Mouse (Mus musculus): ENCODE data around the gene Nkg7.
"Not testable (repeated sequence)": the region's sequence is repeated elsewhere in the genome, so short reads cannot be mapped to it uniquely, and the experiment has no call there.

Gene Nkg7

GRCm38 (mm10) chr7:43436341-43437255 lies at the start of gene Nkg7:
Gene Nkg7, plus strand, starts transcription at chr7:43437073.
- no peak for DNase-seq

DNA sequence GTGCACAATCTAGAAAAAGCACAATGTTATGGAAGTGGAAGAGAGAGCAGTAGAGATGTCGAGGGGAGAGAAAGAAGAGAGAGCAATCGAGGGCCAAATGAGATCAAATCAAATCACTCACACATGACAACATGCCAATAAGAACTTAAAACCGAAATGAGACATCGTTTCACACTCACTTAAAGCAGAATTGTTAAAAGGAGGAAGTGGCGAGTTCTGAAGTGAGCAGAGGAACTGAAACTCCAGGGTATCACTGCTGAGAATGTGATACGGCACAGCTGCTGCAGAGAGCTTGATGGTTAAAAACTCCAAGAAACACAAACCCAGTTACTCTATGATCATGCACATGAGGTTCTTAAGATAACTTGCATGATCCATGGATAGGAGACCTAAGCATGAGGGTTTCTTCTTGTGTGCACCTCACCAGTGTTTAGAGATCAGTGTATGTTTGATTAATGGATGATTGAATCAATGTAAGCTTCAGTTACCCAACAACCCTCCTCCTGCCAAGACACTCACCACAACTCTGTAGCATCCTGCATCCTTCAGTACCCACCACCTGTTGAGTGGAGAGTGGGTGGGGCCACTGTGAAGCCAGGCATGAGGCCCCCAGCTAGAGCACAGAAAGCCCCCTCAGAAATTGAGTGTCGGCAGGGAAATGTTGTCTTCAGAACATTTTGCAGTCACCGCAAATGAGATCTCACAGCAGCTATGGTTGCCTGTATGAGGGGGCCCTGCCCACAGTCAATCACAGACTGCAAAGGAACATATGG lies 44.3 kb upstream of the Nkg7 start:
- DNase-seq: no peak

DNA sequence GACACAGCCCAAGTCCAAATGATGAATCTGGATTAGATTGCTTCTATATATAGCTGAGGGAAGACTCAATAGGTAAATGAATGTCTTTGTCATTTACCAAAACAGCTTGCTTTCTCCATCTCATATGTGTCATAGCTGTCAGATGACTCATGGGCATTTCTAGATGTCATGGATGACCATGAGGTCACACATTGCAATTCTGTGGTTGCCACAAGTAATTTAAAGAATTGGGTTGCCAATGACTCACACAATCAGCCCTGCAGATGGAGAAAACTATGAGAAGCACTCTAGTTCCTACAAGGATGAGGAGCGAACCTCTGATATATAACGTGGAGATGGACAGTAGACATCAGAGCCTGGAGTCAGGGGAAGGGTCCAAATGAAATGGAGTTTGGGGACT lies 37.4 kb upstream of the Nkg7 start:
- DNase-seq: no peak

DNA sequence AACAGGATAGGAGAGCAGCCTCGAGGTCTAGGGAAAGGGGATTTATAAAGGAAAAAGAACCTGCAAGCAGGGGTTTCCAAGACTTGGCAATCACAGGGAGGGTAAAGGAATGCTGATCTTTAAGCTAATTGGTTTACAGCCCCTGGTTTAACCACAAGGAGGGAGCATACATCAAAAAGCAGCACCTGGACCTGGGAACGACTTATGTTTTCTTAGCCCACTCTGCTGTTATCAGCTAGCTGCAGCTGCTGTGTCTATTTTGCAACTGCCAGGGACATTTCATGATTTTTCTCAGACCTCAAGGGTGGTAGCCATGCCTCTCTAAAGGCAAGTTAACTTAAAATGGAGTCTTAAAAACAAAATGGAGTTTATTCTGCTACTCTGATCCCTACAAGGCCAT lies 34.2 kb upstream of the Nkg7 start:
- no peak for DNase-seq

GRCm38 (mm10) chr7:43407573-43407972 lies 29.3 kb upstream of the Nkg7 start:
- DNase-seq: no peak

GRCm38 (mm10) chr7:43408131-43408553 lies 28.7 kb upstream of the Nkg7 start, which contains the start of gene Siglecg:
Gene Siglecg, plus strand, starts transcription at chr7:43408204.
- DNase-seq: no peak

GRCm38 (mm10) chr7:43409084-43409483 lies 27.8 kb upstream of the Nkg7 start:
- no peak for DNase-seq

DNA sequence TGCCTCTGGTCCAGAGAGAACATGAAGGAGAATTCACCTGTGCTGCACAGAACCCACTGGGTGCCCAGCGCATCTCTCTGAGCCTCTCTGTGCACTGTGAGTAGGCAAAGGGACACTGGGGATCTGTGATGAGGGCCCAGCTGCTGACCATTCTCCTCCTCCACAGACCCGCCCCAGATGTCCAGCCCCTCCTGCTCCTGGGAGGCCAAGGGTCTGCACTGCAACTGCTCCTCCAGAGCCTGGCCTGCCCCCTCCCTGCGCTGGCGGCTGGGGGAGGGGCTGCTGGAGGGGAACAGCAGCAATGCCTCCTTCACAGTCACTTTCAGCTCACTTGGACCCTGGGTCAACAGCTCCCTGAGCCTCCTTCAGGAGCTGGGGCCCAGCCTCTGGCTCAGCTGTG lies 25.1 kb upstream of the Nkg7 start:
- not testable (repeated sequence) for DNase-seq

GRCm38 (mm10) chr7:43417298-43417697 lies 19.6 kb upstream of the Nkg7 start:
- DNase-seq: no peak

GRCm38 (mm10) chr7:43422995-43423617 lies 13.8 kb upstream of the Nkg7 start:
- peak; percentile 80 for DNase-seq

GRCm38 (mm10) chr7:43423991-43424625 lies 12.8 kb upstream of the Nkg7 start:
- no peak for DNase-seq

DNA sequence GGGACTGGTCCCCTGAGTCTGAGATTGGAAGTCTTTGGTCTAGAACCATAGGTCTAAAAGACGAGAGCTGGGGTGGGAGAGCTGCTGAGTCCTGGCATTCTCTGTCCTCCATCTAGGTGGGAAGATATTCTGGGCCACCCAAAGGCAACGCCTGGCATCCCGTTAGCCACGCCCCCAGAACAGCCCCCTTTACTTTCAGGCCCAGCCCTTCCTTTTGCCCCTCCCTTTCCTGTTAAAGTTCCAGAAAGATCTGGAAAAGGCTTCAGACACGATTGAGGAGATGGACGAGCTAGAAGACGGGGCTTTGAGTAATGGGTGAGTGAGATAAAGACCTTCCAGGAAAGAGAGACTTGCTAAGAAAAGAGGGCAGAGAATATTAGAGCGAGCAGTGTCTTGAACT lies 9.5 kb upstream of the Nkg7 start, which contains the start of gene Lim2:
Gene Lim2 (plus strand): TSS at position 265 of the 400 bp plus-strand sequence.
- no peak for DNase-seq

DNA sequence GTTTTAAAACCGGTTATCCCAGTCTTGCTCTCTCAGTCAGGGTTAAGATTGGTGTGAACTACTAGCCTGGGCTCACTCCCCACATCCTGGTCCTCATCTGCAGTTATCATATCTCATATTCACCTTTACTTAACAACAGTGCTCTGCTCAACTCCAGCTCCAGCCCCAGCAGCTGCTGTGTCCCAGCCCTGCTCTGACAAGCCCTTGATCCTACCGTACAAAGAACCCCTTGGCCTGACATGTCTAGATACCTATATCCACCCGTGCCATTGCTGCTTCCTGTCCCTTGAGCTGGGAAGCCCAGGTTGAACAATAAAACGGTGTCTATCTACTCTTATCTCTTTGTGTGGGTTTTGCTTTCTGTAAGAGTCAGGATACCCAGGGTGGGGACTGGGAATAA lies 7.4 kb upstream of the Nkg7 start:
- DNase-seq: no peak

GRCm38 (mm10) chr7:43432891-43433290 lies 4.0 kb upstream of the Nkg7 start:
- no peak for DNase-seq

- no peak for DNase-seq
Measured at GRCm38 (mm10) chr7:43434676-43435075, 2.2 kb upstream of the Nkg7 start.

DNA sequence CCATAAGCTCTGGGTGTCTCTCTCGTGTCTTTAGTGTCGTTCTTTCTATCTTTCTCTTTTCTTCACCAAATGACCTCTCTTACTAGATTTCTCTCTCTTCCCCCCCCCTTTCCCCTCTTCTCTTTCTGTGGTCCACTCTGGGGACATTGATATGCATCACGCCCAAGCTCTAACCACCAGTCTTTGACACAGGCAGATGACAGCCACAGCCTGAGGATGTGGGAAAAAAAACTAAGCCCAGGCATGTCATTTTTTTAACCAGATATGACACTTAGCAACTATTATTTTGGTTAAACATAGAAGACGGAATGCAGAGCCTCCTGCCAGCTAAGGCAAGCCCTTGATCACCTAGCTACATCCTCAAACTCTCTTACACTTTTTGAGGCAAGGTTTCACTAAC lies 1.7 kb downstream of the Nkg7 start:
- no peak for DNase-seq

GRCm38 (mm10) chr7:43440482-43440881 lies 3.6 kb downstream of the Nkg7 start, which contains the start of gene Cldnd2:
Gene Cldnd2, plus strand, starts transcription at chr7:43440782.
- DNase-seq: no peak

DNA sequence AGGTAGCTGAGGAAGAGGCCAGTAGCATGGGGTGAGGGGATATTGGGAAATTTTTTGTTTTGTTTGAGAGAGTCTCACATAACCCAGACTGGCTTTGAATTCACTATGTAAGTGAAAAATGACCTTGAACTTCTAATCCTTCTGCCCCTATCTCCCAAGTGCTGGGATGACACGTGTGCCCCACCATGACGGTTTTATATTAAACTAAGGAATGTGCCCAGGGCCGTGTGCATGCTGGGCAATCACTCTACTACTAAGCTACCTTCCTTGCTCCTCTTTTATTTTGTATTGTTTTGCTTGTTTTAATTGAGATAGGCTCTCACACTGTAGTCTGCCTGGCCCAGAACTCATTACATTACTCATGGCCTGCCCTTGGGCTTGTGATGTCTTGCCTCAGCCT lies 4.2 kb downstream of the Nkg7 start:
- no peak for DNase-seq

DNA sequence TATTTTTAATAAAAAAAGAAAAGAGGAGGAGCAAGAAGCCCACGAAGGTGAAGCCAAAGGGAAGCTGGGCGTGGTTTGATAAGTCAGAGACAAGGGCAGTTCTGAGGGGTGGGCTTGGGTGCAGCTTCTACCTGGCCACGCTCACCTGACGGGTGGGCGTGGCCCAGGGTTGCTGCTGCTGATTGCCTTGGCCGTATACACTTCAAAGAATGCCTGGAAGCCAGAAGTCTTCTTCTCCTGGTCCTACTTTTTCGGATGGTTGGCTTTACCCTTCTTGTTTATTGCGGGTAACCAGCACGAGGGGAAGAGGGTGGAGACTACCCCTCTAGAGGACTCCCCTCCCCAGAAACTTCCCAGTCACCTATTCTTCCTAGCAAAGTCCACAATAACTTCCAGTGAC lies 5.8 kb downstream of the Nkg7 start:
- DNase-seq: no peak

DNA sequence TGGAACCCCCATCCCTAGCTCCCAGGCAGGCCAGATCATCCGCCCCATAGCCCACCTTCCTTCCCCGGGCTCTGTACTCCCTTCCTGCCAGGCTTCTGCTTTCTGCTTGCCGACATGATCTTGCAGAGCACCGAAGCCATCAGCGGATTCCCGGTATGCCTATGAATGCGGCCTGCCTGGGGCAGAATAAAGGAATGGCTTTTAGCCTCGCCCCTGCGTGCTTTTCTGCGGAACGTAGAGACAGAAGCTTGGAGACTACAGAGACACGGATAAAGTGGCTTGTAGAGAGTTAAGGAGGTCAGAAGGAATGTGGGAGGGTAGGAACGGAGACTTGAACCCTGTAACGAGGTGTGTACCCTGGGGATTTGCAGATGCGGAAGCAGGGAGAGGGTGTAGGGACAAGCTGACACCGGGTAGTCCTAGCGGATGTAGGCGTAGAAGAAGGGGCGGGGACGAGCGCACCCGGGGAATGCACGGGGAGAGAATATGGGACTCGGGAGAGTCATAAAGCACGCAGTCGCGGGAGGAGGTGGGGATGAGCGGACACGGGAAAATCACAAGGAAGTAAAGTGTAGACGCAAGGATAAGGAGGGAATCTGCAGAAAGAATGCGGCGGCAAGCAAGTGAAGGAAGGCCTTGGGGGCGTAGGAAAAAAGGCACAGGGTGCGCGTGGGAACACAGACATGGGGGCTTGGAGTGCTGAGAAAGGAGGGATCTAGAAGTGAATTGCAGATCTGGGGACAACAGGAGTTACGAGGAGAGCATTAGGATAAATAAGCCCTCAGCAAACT lies 6.4 kb downstream of the Nkg7 start:
- peak; percentile 80 for DNase-seq

DNA sequence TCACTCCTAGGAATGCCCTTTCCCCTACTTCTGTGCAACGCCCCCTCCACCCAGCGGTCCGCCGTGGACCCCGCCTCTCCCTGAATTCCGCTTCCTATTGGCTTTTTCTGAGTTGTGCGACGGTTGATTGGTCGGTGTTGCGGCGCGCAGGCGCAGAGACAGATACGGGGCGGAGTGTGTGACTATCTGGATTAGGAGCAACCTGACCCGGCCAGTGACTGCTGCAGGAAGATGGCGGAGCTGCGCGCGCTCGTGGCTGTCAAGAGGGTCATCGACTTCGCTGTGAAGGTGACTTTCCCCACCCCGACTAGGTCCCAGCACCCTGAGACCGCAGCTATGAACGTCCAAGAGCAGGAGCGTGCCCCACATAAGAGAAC lies 7.0 kb downstream of the Nkg7 start, which contains the start of the genes Etfb and Gm45233:
Gene Etfb (plus strand): TSS at position 167 of the 377 bp plus-strand sequence.
Gene Gm45233 (plus strand): TSS at position 212 of the 377 bp plus-strand sequence.
- DNase-seq: peak; percentile 95

- no peak for DNase-seq
Measured at GRCm38 (mm10) chr7:43447801-43448200, 10.9 kb downstream of the Nkg7 start.

Measured in liver (tissue).